Mouse (Mus musculus) small intestine, adult 2 months (tissue): ENCODE results near the gene Ptges2.

Source experiments
- CTCF ChIP-seq: fragments of 200-500 bp; IDR thresholded peaks from 2 replicates; pipeline ENCODE4 v1.5.1; 2012; ENCODE audit warnings: low read depth, mild to moderate bottlenecking, control low read depth, inconsistent platforms, low read length, moderate library complexity, mixed read lengths; ENCODE audit not compliant: insufficient replicate concordance, insufficient read length; ENCODE audit errors: extremely low read depth
- POLR2A ChIP-seq: fragments of 200-500 bp; IDR thresholded peaks from 2 replicates; pipeline ENCODE4 v1.6.1; 2012; ENCODE audit warnings: low read depth, mild to moderate bottlenecking, control low read depth, inconsistent platforms, low read length, moderate library complexity

GRCm38 (mm10) chr2:32356216-32356615, 39.5 kb upstream of the Ptges2 start:
- TF ChIP-seq POLR2A, result no peak
- no peak for TF ChIP-seq CTCF
